Mouse (Mus musculus) frontal cortex, postnatal 14 days (tissue): ENCODE results near the gene Tas1r1.

ENCODE experiments used
- DNase-seq, 2 experiments: peaks; one replicate each; pipeline ENCODE4 v3.0.0; 2022; ENCODE audit warnings: low spot score in 2 of 2

Gene Tas1r1

GRCm38 (mm10) chr4:152038225-152038984 is at the start of gene Tas1r1:
Gene Tas1r1 (minus strand): TSS chr4:152038568.
- no peak for DNase-seq

- DNase-seq: peak in 1 of 2 experiments; percentile 39
Observed at GRCm38 (mm10) chr4:152088133-152088532, 49.8 kb upstream of the Tas1r1 start.

- no peak for DNase-seq
Observed at GRCm38 (mm10) chr4:152087211-152088081, 49.1 kb upstream of the Tas1r1 start.

GRCm38 (mm10) chr4:152086505-152087210 is 48.3 kb upstream of the Tas1r1 start:
- DNase-seq: no peak

- DNase-seq: no peak
Observed at GRCm38 (mm10) chr4:152084616-152085015, 46.2 kb upstream of the Tas1r1 start.

- DNase-seq: no peak
Observed at GRCm38 (mm10) chr4:152083611-152084220, 45.3 kb upstream of the Tas1r1 start.

GRCm38 (mm10) chr4:152079931-152080330 is 41.6 kb upstream of the Tas1r1 start:
- DNase-seq: no peak

GRCm38 (mm10) chr4:152079261-152079660 is 40.9 kb upstream of the Tas1r1 start:
- DNase-seq: no peak

GRCm38 (mm10) chr4:152078105-152078530 is 39.8 kb upstream of the Tas1r1 start:
- DNase-seq: no peak

GRCm38 (mm10) chr4:152077191-152077590 is 38.8 kb upstream of the Tas1r1 start:
- DNase-seq: no peak

- DNase-seq: no peak
Observed at GRCm38 (mm10) chr4:152074548-152074947, 36.2 kb upstream of the Tas1r1 start.

- no peak for DNase-seq
Observed at GRCm38 (mm10) chr4:152073715-152074114, 35.3 kb upstream of the Tas1r1 start.

GRCm38 (mm10) chr4:152072655-152073054 is 34.3 kb upstream of the Tas1r1 start:
- no peak for DNase-seq

GRCm38 (mm10) chr4:152072121-152072601 is 33.8 kb upstream of the Tas1r1 start, which contains the start of gene Plekhg5:
Gene Plekhg5 (plus strand): TSS chr4:152072498.
- peak in 1 of 2 experiments; percentile 39 for DNase-seq

GRCm38 (mm10) chr4:152070494-152071396 is 32.4 kb upstream of the Tas1r1 start:
- DNase-seq: no peak

GRCm38 (mm10) chr4:152069245-152069644 is 30.9 kb upstream of the Tas1r1 start:
- no peak for DNase-seq

GRCm38 (mm10) chr4:152068166-152068724 is 29.9 kb upstream of the Tas1r1 start:
- no peak for DNase-seq

GRCm38 (mm10) chr4:152067280-152067679 is 28.9 kb upstream of the Tas1r1 start:
- DNase-seq: no peak

- DNase-seq: no peak
Observed at GRCm38 (mm10) chr4:152062390-152063110, 24.2 kb upstream of the Tas1r1 start.
